In genomic region chr5:36458926-36459325, GRCm38 (mm10) we compare ENCODE assay signal across 10 mouse cellular contexts. TPM values are rescaled to one million over a fixed set of nuclear protein-coding genes. Genes with fewer than 3 reads are reported as not detected.
DNase-seq lines count a peak whose midpoint lies in the region; ATAC-seq and TF ChIP-seq lines count a peak whose summit lies in the region.
"Had no signal": no experiment of that assay in that cellular context is flagged by ENCODE, and none has a peak within 500 bp of the region (broad histone marks: within the 10 kb centered on the region; RNA-seq: fewer than 3 reads in every experiment).

No protein-coding gene starts in this region.

- H3K79me2 ChIP-seq in heart, adult 2 months (replicated peaks; ENCODE audit: control insufficient read depth, insufficient read depth, low read length), result no peaks in the 10 kb centered on the region

- 7% methylated on average over 4 of the region's 4 CpGs for WGBS in heart, adult 2 months
- 7% methylated on average over 4 of the region's 4 CpGs for WGBS in thymus, adult 2 months
- 3% methylated on average over 4 of the region's 4 CpGs for WGBS in lung, postnatal 0 days
- WGBS in stomach, postnatal 0 days, result 16% methylated on average over 4 of the region's 4 CpGs

- no peaks in the 10 kb centered on the region for H3K4me1 ChIP-seq in heart, adult 2 months (ENCODE audit: control insufficient read depth, insufficient read depth, low read length)
- H3K4me1 ChIP-seq in thymus, adult 2 months (replicated peaks; ENCODE audit: control insufficient read depth, insufficient read depth, low read length), result 0 out of 2 replicates have a peak, but pooled peaks cover under 1% of the 10 kb centered on the region
- no peaks in the 10 kb centered on the region; the same call in 1 of the 2 replicates for H3K4me1 ChIP-seq in lung, postnatal 0 days (ENCODE audit: insufficient read depth, low read depth, low read length)
- H3K4me1 ChIP-seq in stomach, postnatal 0 days (replicated peaks; ENCODE audit: control insufficient read depth, insufficient read depth), result no peaks in the 10 kb centered on the region

- no peak for DNase-seq in heart, adult 2 months
- no peak for DNase-seq in heart, postnatal 25 days (ENCODE audit: low spot score)
- peak; percentile 72 for DNase-seq in thymus, adult 2 months
- DNase-seq in thymus, adult 18-20 months, result no peak
- peak; percentile 53 for DNase-seq in lung, postnatal 0 days (ENCODE audit: low spot score)
- DNase-seq in stomach, postnatal 0 days (ENCODE audit: low spot score), result peak; percentile 64
- no peak for DNase-seq in left cerebral cortex, postnatal 10 days (ENCODE audit: extremely low spot score in 1 of 2, low spot score in 2 of 2)

- intact Hi-C loops in heart, adult 2 months (cut with DNase I), result no loop called here
- intact Hi-C loops in heart, postnatal 25 days (cut with DNase I), result no loop called here
- intact Hi-C loops in left cerebral cortex, postnatal 10 days (cut with DNase I), result no loop called here

- TF ChIP-seq EP300 in heart, adult 2 months (IDR thresholded peaks at IDR 0.05; ENCODE audit: insufficient read depth, low read depth, low read length), result no peak
- no peak for TF ChIP-seq EP300 in lung, postnatal 0 days (IDR thresholded peaks at IDR 0.05)
- TF ChIP-seq EP300 in stomach, postnatal 0 days (optimal IDR thresholded peaks at IDR 0.05), result no peak

- no peaks in the 10 kb centered on the region for H3K36me3 ChIP-seq in heart, adult 2 months (ENCODE audit: control insufficient read depth, insufficient read depth, low read length)
- H3K36me3 ChIP-seq in thymus, adult 2 months (ENCODE audit: control insufficient read depth, insufficient read depth, low read length), result no peaks in the 10 kb centered on the region
- no peaks in the 10 kb centered on the region for H3K36me3 ChIP-seq in lung, postnatal 0 days (ENCODE audit: insufficient read depth, low read length)
- no peaks in the 10 kb centered on the region for H3K36me3 ChIP-seq in stomach, postnatal 0 days (ENCODE audit: control insufficient read depth, insufficient read depth, low read length)
- H3K36me3 ChIP-seq: embryonic facial prominence, embryonic 13.5 days; limb, embryonic 13.5 days had no signal

- TF ChIP-seq POLR2A in heart, adult 2 months (IDR thresholded peaks at IDR 0.05; ENCODE audit: insufficient read depth, low read depth, low read length), result no peak
- no peak for TF ChIP-seq POLR2A in thymus, adult 2 months (IDR thresholded peaks at IDR 0.05; ENCODE audit: control insufficient read depth, extremely low read depth, insufficient read depth, low read length, poor library complexity)

- no peak overlapping the region for H3K9ac ChIP-seq in heart, adult 2 months (ENCODE audit: low read depth, low read length)
- H3K9ac ChIP-seq in lung, postnatal 0 days (replicated peaks; ENCODE audit: low read depth), result no peak overlapping the region
- no peak overlapping the region for H3K9ac ChIP-seq in stomach, postnatal 0 days (ENCODE audit: low read length)
- H3K9ac ChIP-seq: embryonic facial prominence, embryonic 13.5 days; limb, embryonic 13.5 days had no signal

- ATAC-seq in common myeloid progenitor, adult 5-6 weeks (replicated peaks; ENCODE audit: low read depth, poor library complexity, severe bottlenecking), result peak; percentile 43; the same call in 1 of the 2 replicates
- no peak for ATAC-seq in lung, postnatal 0 days
- ATAC-seq in stomach, postnatal 0 days (ENCODE audit: low FRiP score, low TSS enrichment), result 0 out of 2 replicates have a peak, but pooled peaks have one; percentile 12

- H3K9me3 ChIP-seq in lung, postnatal 0 days (ENCODE audit: low read length), result no peaks in the 10 kb centered on the region
- H3K9me3 ChIP-seq in stomach, postnatal 0 days (ENCODE audit: control insufficient read depth, low read length), result no peaks in the 10 kb centered on the region
- H3K9me3 ChIP-seq: embryonic facial prominence, embryonic 13.5 days; limb, embryonic 13.5 days had no signal

- H3K4me3 ChIP-seq in heart, adult 2 months, result no peak overlapping the region
- no peak overlapping the region for H3K4me3 ChIP-seq in thymus, adult 2 months (ENCODE audit: control insufficient read depth, insufficient read depth, low read length)
- H3K4me3 ChIP-seq in lung, postnatal 0 days (ENCODE audit: low read depth, low read length), result no peak overlapping the region
- no peak overlapping the region for H3K4me3 ChIP-seq in stomach, postnatal 0 days (ENCODE audit: low read depth, low read length)
- H3K4me3 ChIP-seq: embryonic facial prominence, embryonic 13.5 days; limb, embryonic 13.5 days had no signal

- TF ChIP-seq CTCF in heart, adult 2 months (IDR thresholded peaks at IDR 0.05), result peak; percentile 76
- TF ChIP-seq CTCF in thymus, adult 2 months (IDR thresholded peaks at IDR 0.05; ENCODE audit: borderline replicate concordance, control insufficient read depth, extremely low read depth, insufficient read depth, low read length, poor library complexity), result no peak
- TF ChIP-seq CTCF in lung, postnatal 0 days (IDR thresholded peaks at IDR 0.05), result peak; percentile 71
- peak; percentile 85 for TF ChIP-seq CTCF in stomach, postnatal 0 days (IDR thresholded peaks at IDR 0.05; ENCODE audit: low read depth)

- no peaks in the 10 kb centered on the region for H3K27me3 ChIP-seq in heart, adult 2 months (ENCODE audit: control insufficient read depth, insufficient read depth, low read length)
- no peaks in the 10 kb centered on the region for H3K27me3 ChIP-seq in thymus, adult 2 months (ENCODE audit: control insufficient read depth, insufficient read depth, low read length)
- no peaks in the 10 kb centered on the region for H3K27me3 ChIP-seq in lung, postnatal 0 days (replicated peaks; ENCODE audit: insufficient read depth, low read length)
- H3K27me3 ChIP-seq in stomach, postnatal 0 days (ENCODE audit: control insufficient read depth, insufficient read depth, low read length), result no peaks in the 10 kb centered on the region
- H3K27me3 ChIP-seq: embryonic facial prominence, embryonic 13.5 days had no signal

- H3K4me2 ChIP-seq in lung, postnatal 0 days (replicated peaks; ENCODE audit: low read depth, low read length), result no peak overlapping the region
- no peak overlapping the region for H3K4me2 ChIP-seq in stomach, postnatal 0 days (replicated peaks; ENCODE audit: low read depth)
- H3K4me2 ChIP-seq: embryonic facial prominence, embryonic 13.5 days; limb, embryonic 13.5 days had no signal

- H3K27ac ChIP-seq in heart, adult 2 months, result no peak overlapping the region
- no peak overlapping the region for H3K27ac ChIP-seq in thymus, adult 2 months (ENCODE audit: control insufficient read depth, insufficient read depth, low read length)
- H3K27ac ChIP-seq in lung, postnatal 0 days (ENCODE audit: low read length), result no peak overlapping the region
- H3K27ac ChIP-seq in stomach, postnatal 0 days (replicated peaks), result no peak overlapping the region
- H3K27ac ChIP-seq: embryonic facial prominence, embryonic 13.5 days; limb, embryonic 13.5 days had no signal

RNA-seq across cellular contexts. Expression of gene Grpel1, which starts 5.9 kb away (rescaled TPM):
- 10 to 100 TPM; 52.1 to 64.3 TPM for total RNA-seq in heart, adult 2 months (2021)
- 29.8 and 35.5 TPM in 2 replicates for polyA plus RNA-seq in heart, adult 2 months (2012; rRNA removed)
- total RNA-seq in heart, postnatal 25 days (2021), result 10 to 100 TPM; 58.7 to 63.3 TPM
- polyA plus RNA-seq in thymus, adult 2 months (2012; rRNA removed), result 13.7 and 15.3 TPM in 2 replicates
- 26.7 and 37.0 TPM in 2 replicates for total RNA-seq in common myeloid progenitor, adult 5-6 weeks (2017)
- 35.1 and 35.8 TPM in 2 replicates for polyA plus RNA-seq in lung, postnatal 0 days (2015; fragmentation: Nextera tagmentation; extraction: Ambion mirVana)
- polyA plus RNA-seq in stomach, postnatal 0 days (2015; fragmentation: Nextera tagmentation; extraction: Ambion mirVana), result 54.1 and 56.5 TPM in 2 replicates
- 10 to 100 TPM; 21.8 to 22.6 TPM for total RNA-seq in left cerebral cortex, postnatal 10 days (2021)

RNA-seq across cellular contexts. Expression of gene Tada2b, which starts 25.2 kb away (rescaled TPM):
- total RNA-seq in heart, adult 2 months (2021), result 10 to 100 TPM; 13.5 to 16.9 TPM
- 8.5 and 11.5 TPM in 2 replicates for polyA plus RNA-seq in heart, adult 2 months (2012; rRNA removed)
- total RNA-seq in heart, postnatal 25 days (2021), result 10 to 100 TPM; 14.2 to 14.8 TPM
- polyA plus RNA-seq in thymus, adult 2 months (2012; rRNA removed), result 15.8 and 16.7 TPM in 2 replicates
- 10.8 and 20.3 TPM in 2 replicates for total RNA-seq in common myeloid progenitor, adult 5-6 weeks (2017)
- polyA plus RNA-seq in lung, postnatal 0 days (2015; fragmentation: Nextera tagmentation; extraction: Ambion mirVana), result 1.9 and 2.2 TPM in 2 replicates
- 1.5 and 1.8 TPM in 2 replicates for polyA plus RNA-seq in stomach, postnatal 0 days (2015; fragmentation: Nextera tagmentation; extraction: Ambion mirVana)
- 10 to 100 TPM; 29.7 to 31.6 TPM for total RNA-seq in left cerebral cortex, postnatal 10 days (2021)

RNA-seq across cellular contexts. Expression of gene Ccdc96, which starts 25.5 kb away (rescaled TPM):
- total RNA-seq in heart, adult 2 months (2021), result under 1 TPM; 0.21 to 0.39 TPM
- polyA plus RNA-seq in heart, adult 2 months (2012; rRNA removed), result 0.09 and 0.14 TPM in 2 replicates
- under 1 TPM; 0.18 to 0.22 TPM for total RNA-seq in heart, postnatal 25 days (2021)
- polyA plus RNA-seq in thymus, adult 2 months (2012; rRNA removed), result 0.07 and 0.08 TPM in 2 replicates
- 0.05 and 0.39 TPM in 2 replicates for total RNA-seq in common myeloid progenitor, adult 5-6 weeks (2017)
- 2.1 and 2.8 TPM in 2 replicates for polyA plus RNA-seq in lung, postnatal 0 days (2015; fragmentation: Nextera tagmentation; extraction: Ambion mirVana)
- polyA plus RNA-seq in stomach, postnatal 0 days (2015; fragmentation: Nextera tagmentation; extraction: Ambion mirVana), result 0.12 and 0.21 TPM in 2 replicates
- 1 to 10 TPM; 1.4 TPM for total RNA-seq in left cerebral cortex, postnatal 10 days (2021)

Comparison
In these comparisons a context has a peak if more than half of its experiments do, and no peak if none do; other contexts are left out.
1. DNase-seq: peak in thymus, adult 2 months (single experiment), lung, postnatal 0 days (single experiment) and stomach, postnatal 0 days (single experiment); none in heart, adult 2 months (0 of 2), heart, postnatal 25 days (single experiment), thymus, adult 18-20 months (0 of 2) and left cerebral cortex, postnatal 10 days (0 of 2).